In genomic region chr9:61724070-61724469, GRCm38 (mm10) we compare ENCODE assay signal across 20 mouse cellular contexts.
DNase-seq lines count a peak whose midpoint lies in the region; ATAC-seq and TF ChIP-seq lines count a peak whose summit lies in the region.
"Had no signal": no experiment of that assay in that cellular context is flagged by ENCODE, and none has a peak within 500 bp of the region (broad histone marks: within the 10 kb centered on the region; RNA-seq: fewer than 3 reads in every experiment).

No protein-coding gene starts in this region.

- DNase-seq in gastrocnemius, adult 2 months, result no peak
- no peak for DNase-seq in gastrocnemius, adult 18-20 months (ENCODE audit: low spot score)
- DNase-seq in liver, postnatal 0 days, result no peak
- DNase-seq in liver, result no peak
- DNase-seq in adrenal gland, postnatal 25 days, result no peak
- no peak for DNase-seq in frontal cortex, postnatal 10 days (ENCODE audit: low spot score in 2 of 2)
- DNase-seq: adrenal gland, postnatal 14 days; cerebellum, adult 9-10 months; heart, postnatal 4 days; kidney, adult 9 months; lung, postnatal 4 days; retina, postnatal 1 day had no signal

- no peaks in the 10 kb centered on the region for H3K9me3 ChIP-seq in liver, postnatal 0 days (ENCODE audit: low read length)
- H3K9me3 ChIP-seq in E14TG2a.4 (ENCODE audit: low read length), result no peaks in the 10 kb centered on the region
- H3K9me3 ChIP-seq: heart, embryonic 13.5 days; limb, embryonic 15.5 days; neural tube, embryonic 15.5 days; stomach, embryonic 15.5 days had no signal

- no peak for TF ChIP-seq POLR2A in bone marrow, adult 2 months (IDR thresholded peaks at IDR 0.05; ENCODE audit: borderline replicate concordance, control insufficient read depth, low read depth, low read length)

- intact Hi-C loops in gastrocnemius, adult 2 months (cut with DNase I), result loop anchor here (10.0 kb wide), 1 partner anchor 141 kb away; no protein-coding TSS in a partner anchor

- 82% methylated on average over 2 of the region's 2 CpGs for WGBS in liver, postnatal 0 days (ENCODE audit: insufficient replicate concordance)
- WGBS in bone marrow, adult 2 months, result 86% methylated on average over 2 of the region's 2 CpGs

- no peaks in the 10 kb centered on the region for H3K36me3 ChIP-seq in liver, postnatal 0 days (replicated peaks; ENCODE audit: insufficient read depth, low read length)
- no peaks in the 10 kb centered on the region for H3K36me3 ChIP-seq in E14TG2a.4 (ENCODE audit: insufficient read depth, low read length)
- H3K36me3 ChIP-seq: heart, embryonic 13.5 days; limb, embryonic 15.5 days; neural tube, embryonic 15.5 days; stomach, embryonic 15.5 days had no signal

- peaks cover 11% of the 10 kb centered on the region for H3K4me1 ChIP-seq in liver, postnatal 0 days (ENCODE audit: insufficient read depth)
- H3K4me1 ChIP-seq in E14TG2a.4 (replicated peaks; ENCODE audit: low read depth, low read length), result peaks cover 14% of the 10 kb centered on the region
- no peaks in the 10 kb centered on the region for H3K4me1 ChIP-seq in bone marrow, adult 2 months (ENCODE audit: control insufficient read depth, insufficient read depth, low read length)

- TF ChIP-seq EP300 in liver, postnatal 0 days (IDR thresholded peaks at IDR 0.05; ENCODE audit: low read depth), result no peak

- H3K4me3 ChIP-seq in gastrocnemius, adult 2 months, result no peak overlapping the region
- H3K4me3 ChIP-seq in liver, postnatal 0 days (ENCODE audit: low read depth, low read length), result no peak overlapping the region
- no peak overlapping the region for H3K4me3 ChIP-seq in E14TG2a.4 (replicated peaks; ENCODE audit: low read length)
- no peak overlapping the region for H3K4me3 ChIP-seq in bone marrow, adult 2 months (replicated peaks; ENCODE audit: control insufficient read depth, low read depth, low read length)
- H3K4me3 ChIP-seq: heart, embryonic 13.5 days; limb, embryonic 15.5 days; neural tube, embryonic 15.5 days; stomach, embryonic 15.5 days had no signal

- no peak overlapping the region for H3K9ac ChIP-seq in liver, postnatal 0 days (replicated peaks)
- H3K9ac ChIP-seq: heart, embryonic 13.5 days; limb, embryonic 15.5 days; neural tube, embryonic 15.5 days; stomach, embryonic 15.5 days had no signal

- ATAC-seq in liver, postnatal 0 days, result no peak
- ATAC-seq: activated CD4-positive, CD25-positive, alpha-beta regulatory T cell, adult 4 months had no signal

- no peak overlapping the region for H3K27ac ChIP-seq in gastrocnemius, adult 2 months
- no peak overlapping the region for H3K27ac ChIP-seq in liver, postnatal 0 days (ENCODE audit: low read depth)
- H3K27ac ChIP-seq in bone marrow, adult 2 months (ENCODE audit: control insufficient read depth, insufficient read depth, low read depth, low read length, poor library complexity), result no peak overlapping the region
- H3K27ac ChIP-seq: limb, embryonic 15.5 days; neural tube, embryonic 15.5 days had no signal

- H3K4me2 ChIP-seq in liver, postnatal 0 days (ENCODE audit: low read depth, low read length), result no peak overlapping the region
- H3K4me2 ChIP-seq: heart, embryonic 13.5 days; limb, embryonic 15.5 days; midbrain, embryonic 11.5 days; neural tube, embryonic 15.5 days; stomach, embryonic 15.5 days had no signal

- peak; percentile 14; the same call in 1 of the 2 replicates for TF ChIP-seq CTCF in gastrocnemius, adult 2 months (IDR thresholded peaks at IDR 0.05)
- TF ChIP-seq CTCF in liver, postnatal 0 days (IDR thresholded peaks at IDR 0.05; ENCODE audit: low read depth), result peak; percentile 53
- TF ChIP-seq CTCF in E14TG2a.4 (conservative IDR thresholded peaks at IDR 0.05; ENCODE audit: low read length), result peak; percentile 33; the same call in 1 of the 2 replicates
- peak; percentile 20; the same call in 1 of the 2 replicates for TF ChIP-seq CTCF in bone marrow, adult 2 months (IDR thresholded peaks at IDR 0.05; ENCODE audit: control insufficient read depth, insufficient read depth, low read length)

- H3K27me3 ChIP-seq in liver, postnatal 0 days (ENCODE audit: insufficient read depth, low read length), result no peaks in the 10 kb centered on the region
- H3K27me3 ChIP-seq in E14TG2a.4 (ENCODE audit: insufficient read depth, low read length), result peaks cover 10% of the 10 kb centered on the region
- H3K27me3 ChIP-seq: neural tube, embryonic 15.5 days; stomach, embryonic 15.5 days had no signal
